Mouse (Mus musculus) hematopoietic stem cell, adult 5-6 weeks (primary cell): Measurements from ENCODE around the gene Banp. TPM values are rescaled to one million over a fixed set of nuclear protein-coding genes. Genes with fewer than 3 reads are reported as not detected.
A peak's percentile ranks its signal among the peaks of the same experiment; 100 is the strongest.

ENCODE experiments used
- ATAC-seq, 2 experiments: fragments of 125-278 bp in 1 of 2; replicated peaks in 1 of 2; 2 replicates each; pipeline ENCODE4 v1.8.0; 2016 to 2017; ENCODE audit warnings: inconsistent platforms in 2 of 2, mild to moderate bottlenecking in 2 of 2, moderate number of reproducible peaks in 2 of 2, low read depth in 1 of 2, moderate TSS enrichment in 1 of 2; ENCODE audit not compliant: low FRiP score in 2 of 2, poor library complexity in 2 of 2, severe bottlenecking in 2 of 2, insufficient read depth in 1 of 2, low TSS enrichment in 1 of 2
- total RNA-seq: library from RNA; stranded (forward); fragments of 172-1452, 232-1000 nt; gene quantifications from 2 replicates; pipeline ENCODE4 v1.2.3, GENCODE M21; 2017

The Banp gene
- total RNA-seq, 1 experiment from 2014 or later, result 25.3 TPM

DNA sequence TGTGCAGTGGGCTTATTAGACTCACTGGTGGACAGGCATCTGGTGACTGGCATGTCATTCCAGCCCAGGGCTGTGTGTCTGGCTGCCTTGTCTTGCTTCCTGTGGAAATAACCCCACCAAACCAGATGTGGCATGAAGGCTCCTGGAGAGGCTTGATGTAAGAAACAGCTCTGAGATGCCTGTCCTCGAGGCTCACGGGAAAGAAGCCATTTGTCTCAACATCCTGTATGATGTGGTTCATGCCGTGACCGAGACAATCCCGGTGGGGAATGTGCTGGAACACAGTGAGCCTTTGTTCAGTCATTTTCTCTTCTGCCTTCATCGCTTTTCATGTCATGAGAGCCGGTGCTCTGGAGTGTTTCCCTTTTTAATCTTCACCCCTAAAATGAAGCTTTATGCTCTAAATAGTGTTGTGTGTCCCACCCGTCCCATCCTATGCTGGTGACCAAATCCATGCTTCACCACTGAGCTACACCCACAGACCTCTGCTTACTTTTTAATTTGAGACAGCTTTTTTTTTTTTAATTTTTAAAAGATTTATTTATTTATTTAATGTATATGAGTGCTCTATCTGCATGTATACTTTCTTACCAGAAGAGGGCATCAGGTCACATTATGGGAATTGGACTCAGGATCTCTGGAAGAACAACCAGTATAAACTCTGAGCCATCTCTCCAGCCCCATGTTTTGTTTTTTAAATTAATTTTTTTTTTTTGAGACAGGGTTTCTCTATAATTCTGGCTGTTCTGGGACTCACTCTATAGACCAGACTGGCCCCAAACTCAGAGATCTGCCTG, 15.4 kb downstream of the Banp start:
- no peak for ATAC-seq

DNA sequence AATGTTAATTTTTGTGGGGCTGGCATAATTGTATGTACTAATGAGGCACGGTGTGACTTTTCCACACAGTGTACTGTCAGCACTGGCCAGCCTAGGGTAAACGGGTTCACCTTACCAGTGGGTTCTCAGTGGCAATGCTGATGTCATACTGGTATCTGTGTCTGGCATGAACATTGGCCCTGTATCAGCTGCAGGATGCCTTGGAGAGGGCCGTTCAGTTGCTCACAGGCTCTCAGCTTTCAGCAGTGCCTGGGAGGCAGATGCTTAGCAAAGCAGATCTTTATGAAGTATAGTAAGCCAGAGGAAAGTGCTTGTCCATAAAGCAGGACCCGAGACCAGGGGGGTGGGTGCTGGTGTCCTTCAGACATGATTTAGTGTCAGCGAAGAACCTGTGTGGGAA, 16.6 kb downstream of the Banp start:
- ATAC-seq, result no peak

DNA sequence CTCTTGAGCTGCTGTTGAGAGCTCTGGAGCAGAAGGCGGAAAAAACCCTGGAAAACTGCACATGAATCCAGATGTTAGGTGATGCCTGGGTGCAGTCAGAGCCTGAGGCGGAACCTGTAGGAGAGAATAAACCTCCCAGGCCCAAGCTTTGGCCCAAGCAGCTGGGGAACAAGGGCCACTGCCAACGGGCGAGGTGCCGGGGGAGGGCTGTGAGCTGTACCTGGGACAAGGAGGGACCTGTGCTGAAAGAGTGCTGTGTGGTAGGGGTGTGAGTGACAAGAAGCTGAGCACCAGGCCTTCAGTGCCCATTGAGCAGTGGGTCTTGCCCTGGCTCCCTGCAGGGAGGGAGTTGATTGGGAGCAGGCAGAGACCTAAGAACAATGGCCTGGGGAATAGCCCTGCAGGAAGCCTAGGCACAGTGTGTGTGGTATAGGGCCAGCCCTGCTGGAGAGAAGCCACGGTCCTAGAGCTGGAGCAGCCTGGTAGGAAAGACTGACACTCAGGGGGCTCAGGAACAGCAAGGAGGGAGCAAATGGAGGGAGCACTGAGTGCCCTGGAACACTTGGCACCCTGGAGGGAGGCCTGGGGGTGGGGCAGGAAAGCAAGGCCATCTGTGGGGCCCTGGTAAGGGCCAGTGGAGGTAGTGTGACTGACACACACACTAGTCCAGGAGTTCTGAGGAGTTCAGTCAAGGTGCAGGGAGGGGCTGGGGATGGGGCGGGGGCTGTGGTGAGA, 17.3 kb downstream of the Banp start:
- ATAC-seq, result no peak

DNA sequence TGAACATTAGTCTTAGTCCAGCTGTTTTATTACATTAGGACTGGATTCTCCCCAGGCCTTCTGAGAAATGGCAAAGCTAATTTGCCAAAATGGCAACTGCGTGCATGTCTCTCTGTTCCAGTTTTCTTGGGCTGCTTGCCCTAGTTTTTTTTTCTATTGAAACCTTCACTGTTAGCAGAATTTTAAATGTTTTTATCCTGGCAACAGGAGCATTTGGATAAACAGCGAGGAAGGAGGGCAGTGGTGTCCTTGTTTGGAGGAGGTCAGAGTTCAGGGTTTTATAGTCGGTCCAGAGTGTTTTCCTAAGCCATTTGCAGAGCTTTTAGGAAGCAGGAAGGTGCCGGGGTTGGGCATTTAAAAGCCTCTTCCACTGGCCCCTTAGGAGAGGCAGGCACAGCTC, 18.4 kb downstream of the Banp start:
- ATAC-seq, result no peak

DNA sequence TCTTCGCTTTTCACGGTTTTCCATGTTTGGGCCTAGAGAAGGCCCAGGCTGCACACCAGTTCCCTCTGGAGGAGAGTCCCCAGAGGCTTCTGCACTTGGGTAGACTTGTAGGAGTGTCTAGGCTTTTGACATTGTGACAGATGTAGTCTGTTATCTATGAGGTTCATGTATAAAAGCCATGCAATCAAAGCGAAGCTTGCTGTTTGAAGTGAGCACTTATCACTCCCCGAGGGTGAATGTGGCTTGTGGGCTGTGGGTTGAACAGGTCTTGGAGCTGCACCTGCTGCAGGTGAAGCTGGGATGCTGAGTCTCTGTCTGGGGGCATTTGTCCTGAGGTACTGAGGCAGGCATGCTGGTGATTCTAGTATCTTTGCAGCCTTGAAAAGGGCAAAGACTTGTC, 19.0 kb downstream of the Banp start:
- no peak for ATAC-seq

DNA sequence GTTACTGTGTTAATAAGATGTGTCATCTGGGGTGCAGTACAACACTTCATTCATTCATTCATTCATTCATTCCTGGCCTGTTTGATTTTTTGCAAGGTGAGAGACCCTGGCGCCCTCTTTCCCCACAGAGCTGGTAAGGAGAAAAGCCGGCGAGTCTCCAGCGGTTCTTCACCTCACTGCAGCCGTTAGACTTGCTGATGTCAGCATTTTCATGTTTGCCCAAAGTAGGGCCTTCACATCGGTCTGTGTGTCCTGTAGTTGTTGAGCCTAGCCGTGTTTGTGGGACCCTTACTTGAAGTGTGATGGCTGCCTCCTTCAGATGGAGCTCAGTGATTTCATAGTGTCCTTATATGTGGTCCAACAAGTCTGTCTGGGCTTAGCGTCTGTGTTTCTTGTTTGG, 20.7 kb downstream of the Banp start:
- no peak for ATAC-seq

DNA sequence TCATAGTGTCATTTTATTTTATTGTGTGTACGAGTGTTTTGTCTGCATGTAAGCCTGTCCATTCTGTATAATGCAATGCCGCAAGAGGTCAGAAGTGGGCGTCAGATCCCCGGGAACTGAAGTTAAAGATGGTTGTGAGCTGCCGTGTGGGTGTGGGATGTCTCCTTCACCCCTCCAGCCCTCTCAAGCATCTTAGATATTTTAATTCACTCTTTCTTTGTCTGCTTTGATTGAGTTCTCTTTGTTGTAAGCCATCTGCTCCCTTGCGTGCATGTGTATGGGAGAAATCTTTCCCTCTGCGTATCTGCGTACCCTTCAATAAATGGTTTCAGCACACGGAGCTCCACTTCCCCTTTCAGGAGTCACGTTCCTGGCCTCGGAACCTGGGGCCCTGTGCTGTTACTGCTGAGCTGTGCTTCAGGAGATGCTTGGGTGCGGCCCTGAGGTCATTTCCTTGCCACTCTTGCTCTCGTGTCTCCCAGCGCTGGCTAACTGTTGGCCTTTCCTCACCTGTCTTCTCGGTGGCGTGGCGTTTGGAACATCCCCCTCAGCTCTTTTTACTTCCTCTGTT, 22.0 kb downstream of the Banp start:
- ATAC-seq, result peak; percentile 67 to 68

DNA sequence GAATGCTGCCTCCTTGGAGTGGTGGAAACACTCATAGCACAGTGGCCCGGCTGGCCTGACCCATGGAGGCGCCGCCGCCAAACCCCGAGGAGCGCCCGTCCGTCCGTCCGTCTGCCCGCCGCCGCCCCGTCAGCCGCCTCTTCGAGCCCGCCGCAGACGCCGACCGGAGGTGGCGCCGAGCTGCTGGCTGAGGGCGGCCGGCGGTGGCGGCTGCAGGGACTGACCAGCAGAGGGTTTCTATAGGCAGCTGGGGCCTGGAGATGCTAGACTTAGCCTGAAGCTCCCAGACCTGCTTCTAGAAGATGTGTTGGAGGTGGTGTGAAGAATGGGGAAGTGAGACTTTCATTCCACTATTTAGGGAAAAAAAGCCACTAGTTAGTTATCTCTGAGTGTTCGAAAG, 24.4 kb downstream of the Banp start:
- ATAC-seq, result no peak; a peak in 1 of 4 replicates

- peak; percentile 44 to 75; a peak in 2 of 4 replicates for ATAC-seq
Measured at GRCm38 (mm10) chr8:121977819-121978590, 28.5 kb downstream of the Banp start.

DNA sequence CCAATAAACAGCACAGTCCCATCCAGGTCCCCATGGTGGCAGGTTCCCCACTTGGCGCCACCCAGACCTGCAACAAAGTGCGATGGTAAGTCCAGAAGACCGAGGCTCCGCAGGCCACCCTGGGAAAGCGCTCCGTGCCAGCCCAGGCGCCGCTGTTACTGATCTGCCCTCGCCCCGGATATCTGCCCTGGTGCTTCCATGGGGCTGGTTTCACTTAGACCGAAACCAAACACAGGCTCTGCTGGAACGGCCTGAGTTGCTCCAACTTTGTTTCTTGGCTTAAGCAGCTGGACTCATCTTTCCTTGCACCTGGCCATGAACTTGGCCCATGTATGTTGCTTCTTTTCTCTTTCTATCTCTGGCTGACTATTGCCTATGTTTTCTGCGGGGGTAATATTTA, 29.1 kb downstream of the Banp start:
- ATAC-seq, result no peak

DNA sequence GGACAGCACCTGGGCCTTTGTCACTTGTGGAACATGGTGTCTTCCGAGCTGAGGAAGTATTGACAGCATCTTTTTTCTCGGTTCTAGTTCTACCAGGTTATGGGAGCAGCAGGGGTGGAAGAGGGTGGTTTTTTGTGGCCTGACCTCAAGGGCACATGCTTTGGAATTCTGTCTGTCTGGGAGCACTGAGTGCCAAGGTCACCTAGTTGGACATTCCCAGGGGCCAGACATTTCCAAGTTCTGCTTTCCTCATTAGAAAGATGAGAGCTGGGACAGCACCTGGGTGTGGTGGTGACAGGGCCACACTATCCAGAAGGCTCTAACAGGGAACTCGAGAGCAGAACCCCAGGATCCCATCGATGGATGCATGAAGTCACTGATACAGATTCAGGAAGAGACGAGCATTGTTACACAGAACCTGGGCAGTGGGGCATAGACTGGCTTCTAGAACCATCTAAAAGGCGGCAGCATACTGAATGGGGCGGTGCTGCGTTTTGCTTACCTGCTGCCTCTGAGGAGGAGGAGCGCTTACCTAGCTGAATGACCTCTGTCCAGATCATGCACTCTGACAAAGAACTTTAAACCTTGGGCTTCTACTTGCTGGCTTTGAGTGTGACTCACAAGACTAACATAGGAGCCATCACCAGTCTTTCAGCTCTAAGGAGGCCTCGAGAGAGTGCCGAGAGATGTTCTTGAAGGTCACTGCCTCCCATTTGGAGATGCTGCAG, 31.4 kb downstream of the Banp start:
- ATAC-seq, result no peak

DNA sequence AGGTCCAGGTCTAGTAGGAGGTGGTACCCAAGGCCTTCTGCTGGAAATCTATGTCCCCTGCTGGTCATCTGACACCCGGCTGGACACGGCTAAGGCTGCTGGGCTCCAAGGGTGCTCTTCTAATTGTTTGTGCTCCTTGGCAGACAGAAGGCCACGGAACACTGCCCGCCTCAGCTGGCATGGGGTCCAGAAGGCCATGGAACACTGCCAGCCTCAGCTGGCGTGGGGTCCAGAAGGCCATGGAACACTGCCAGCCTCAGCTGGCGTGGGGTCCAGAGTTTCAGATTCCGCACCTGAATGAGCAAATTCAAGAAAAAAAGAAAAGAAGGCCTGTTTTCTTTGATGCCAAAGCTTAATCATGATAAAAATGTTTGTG, 32.0 kb downstream of the Banp start:
- no peak for ATAC-seq

DNA sequence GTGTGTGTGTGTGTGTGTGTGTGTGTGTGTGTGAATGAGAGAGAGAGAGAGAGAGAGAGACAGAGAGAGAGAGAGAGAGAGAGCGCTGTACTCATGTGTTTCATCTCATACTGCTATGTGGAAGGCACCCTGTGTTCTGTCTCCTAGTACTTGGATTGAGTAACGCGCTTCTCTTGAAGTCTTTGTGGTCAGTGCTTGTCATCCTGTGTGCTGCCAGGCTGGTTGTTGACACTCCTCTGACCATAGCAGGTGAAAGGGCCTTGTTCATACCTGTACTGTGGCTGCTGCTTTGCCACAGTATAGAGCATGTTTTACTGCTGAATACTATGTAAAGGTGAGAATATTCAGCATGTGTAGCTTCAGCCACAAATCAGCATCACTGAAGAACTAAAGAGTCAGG, 36.1 kb downstream of the Banp start:
- ATAC-seq, result no peak

GRCm38 (mm10) chr8:121987892-121988291, 38.3 kb downstream of the Banp start:
- no peak for ATAC-seq

- no peak for ATAC-seq
Measured at GRCm38 (mm10) chr8:121990506-121991255, 41.1 kb downstream of the Banp start.

GRCm38 (mm10) chr8:121991611-121992010, 42.1 kb downstream of the Banp start:
- no peak for ATAC-seq

DNA sequence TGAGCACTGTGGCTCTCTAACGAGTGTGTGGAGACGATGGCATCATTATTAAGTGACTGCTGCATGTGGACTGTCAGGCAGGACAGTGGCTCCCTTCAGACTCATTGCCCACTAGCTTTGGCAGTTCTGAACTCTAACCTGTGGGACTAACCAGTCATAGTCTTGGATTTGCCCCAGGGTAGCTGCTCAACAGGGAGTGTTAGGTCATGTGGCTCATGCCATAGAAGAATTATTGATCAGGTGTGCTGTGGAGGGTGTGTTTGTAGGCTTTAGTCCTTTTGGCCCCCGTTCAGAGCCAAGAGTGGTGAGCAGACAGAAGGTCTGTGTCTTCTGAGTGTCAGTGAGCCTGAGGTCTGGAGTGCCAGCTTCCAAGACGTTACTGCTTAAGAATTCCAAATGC, 43.4 kb downstream of the Banp start:
- ATAC-seq, result no peak
